Mouse (Mus musculus): ENCODE measurements around the gene Tspan33. TPM values are rescaled to one million over a fixed set of nuclear protein-coding genes. Genes with fewer than 3 reads are reported as not detected.

Tspan33 gene
- polyA plus RNA-seq, 1 experiment, result 1.2 TPM

GRCm38 (mm10) chr6:29766874-29767273 lies 72.9 kb downstream of the Tspan33 start:
- Histone ChIP-seq H3ac (ENCODE audit: control insufficient read depth, insufficient read length, low read depth) (no peak overlapping the region), H3K27me3 (ENCODE audit: control insufficient read depth, insufficient read depth, insufficient read length) (no peaks in the 10 kb centered on the region), H3K4me3 (ENCODE audit: insufficient read depth, poor library complexity, severe bottlenecking) (no peak overlapping the region), H3K36me3 (ENCODE audit: control insufficient read depth, insufficient read depth) (no peaks in the 10 kb centered on the region), H3K79me2 (ENCODE audit: control insufficient read depth, insufficient read depth) (peaks cover 28% of the 10 kb centered on the region), H3K79me3 (ENCODE audit: low read depth) (no peaks in the 10 kb centered on the region)
- no peak for TF ChIP-seq MAX (IDR thresholded peaks at IDR 0.05)
- no peak for TF ChIP-seq MYOG (IDR thresholded peaks at IDR 0.05; ENCODE audit: control insufficient read depth, extremely low read depth, insufficient read length)
- TF ChIP-seq MYOD1 (IDR thresholded peaks at IDR 0.05; ENCODE audit: control insufficient read depth, insufficient read length, low read depth), result no peak
- TF ChIP-seq USF1 (IDR thresholded peaks at IDR 0.05; ENCODE audit: low read depth), result no peak
- TF ChIP-seq CTCF (IDR thresholded peaks at IDR 0.05; ENCODE audit: control insufficient read depth, insufficient read depth, insufficient read length), result no peak

Other genes starting within 250 kb of the Tspan33 start
- gene Atp6v1f, start 226.5 kb upstream of the Tspan33 start, polyA plus RNA-seq (2012; fragmentation: generic; extraction: Trizol), result 210 TPM
- not detected for gene Atp6v1fnb, start 222.8 kb upstream of the Tspan33 start, polyA plus RNA-seq (2012; fragmentation: generic; extraction: Trizol)
- gene Kcp, start 186.3 kb upstream of the Tspan33 start, polyA plus RNA-seq (2012; fragmentation: generic; extraction: Trizol), result 0.18 TPM
- 7.6 TPM for gene Irf5, start 167.6 kb upstream of the Tspan33 start, polyA plus RNA-seq (2012; fragmentation: generic; extraction: Trizol)
- gene Tnpo3, start 84.3 kb upstream of the Tspan33 start, polyA plus RNA-seq (2012; fragmentation: generic; extraction: Trizol), result 29.4 TPM
- 86.2 TPM for gene Smo, start 41.3 kb downstream of the Tspan33 start, polyA plus RNA-seq (2012; fragmentation: generic; extraction: Trizol)
- gene Ahcyl2, start 73.8 kb downstream of the Tspan33 start, polyA plus RNA-seq (2012; fragmentation: generic; extraction: Trizol), result 6.3 TPM
- 1.2 TPM for gene Strip2, start 222.8 kb downstream of the Tspan33 start, polyA plus RNA-seq (2012; fragmentation: generic; extraction: Trizol)